Mouse (Mus musculus) hindlimb bud, embryonic 11.5 days (tissue): ENCODE measurements at regions not wholly inside any gene's neighbourhood (a gene's known extent, or its start where the extent isn't known, plus 50 kb on each side); places are given as distances from the start of the nearest gene placed in this dataset.

Source experiments
- DNase-seq: peaks from one replicate; pipeline ENCODE4 v3.0.0-alpha.2; 2012; ENCODE audit warnings: low read depth, low spot score; ENCODE audit errors: extremely low spot score

DNA sequence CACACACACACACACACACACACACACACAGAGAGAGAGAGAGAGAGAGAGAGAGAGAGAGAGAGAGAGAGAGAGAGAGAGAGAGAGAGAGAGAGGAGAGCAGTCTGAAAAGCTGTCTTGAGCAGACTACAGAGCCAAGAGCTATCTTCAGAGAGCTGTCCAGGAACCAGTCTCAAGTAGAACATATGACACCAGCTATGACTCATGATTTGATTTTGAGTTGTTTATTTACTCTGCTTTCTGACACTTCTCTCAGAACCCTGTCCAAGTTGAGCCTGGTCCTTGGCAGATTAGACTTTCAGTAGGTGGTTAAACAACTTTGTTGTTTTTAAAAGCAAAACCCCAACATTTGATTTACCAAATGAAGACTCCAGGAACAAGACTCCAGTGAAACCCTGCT lies 420.8 kb upstream of the Lcorl start:
- DNase-seq: no peak

- DNase-seq: no peak
These were observed 399.3 kb upstream of the Lcorl start for GRCm38 (mm10) chr5:46256730-46257129.

DNA sequence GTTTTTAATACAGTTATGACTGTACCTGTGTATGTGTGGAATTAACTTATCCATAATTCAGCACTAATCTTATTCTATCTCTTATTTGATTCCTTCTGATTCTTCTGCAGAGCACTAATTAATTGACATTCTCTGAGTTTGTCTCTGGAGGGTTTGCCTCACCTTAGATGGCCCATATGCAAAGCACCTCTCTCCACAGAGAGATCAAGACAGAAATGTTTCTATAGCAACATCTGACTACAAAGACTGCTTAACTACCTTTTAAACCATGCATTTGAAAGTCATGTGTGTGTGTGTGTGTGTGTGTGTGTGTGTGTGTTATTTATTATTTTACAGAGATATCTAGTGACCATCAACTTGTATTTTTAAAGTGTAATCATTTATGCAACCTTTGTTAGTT lies 396.5 kb upstream of the Lcorl start:
- DNase-seq: no peak

DNA sequence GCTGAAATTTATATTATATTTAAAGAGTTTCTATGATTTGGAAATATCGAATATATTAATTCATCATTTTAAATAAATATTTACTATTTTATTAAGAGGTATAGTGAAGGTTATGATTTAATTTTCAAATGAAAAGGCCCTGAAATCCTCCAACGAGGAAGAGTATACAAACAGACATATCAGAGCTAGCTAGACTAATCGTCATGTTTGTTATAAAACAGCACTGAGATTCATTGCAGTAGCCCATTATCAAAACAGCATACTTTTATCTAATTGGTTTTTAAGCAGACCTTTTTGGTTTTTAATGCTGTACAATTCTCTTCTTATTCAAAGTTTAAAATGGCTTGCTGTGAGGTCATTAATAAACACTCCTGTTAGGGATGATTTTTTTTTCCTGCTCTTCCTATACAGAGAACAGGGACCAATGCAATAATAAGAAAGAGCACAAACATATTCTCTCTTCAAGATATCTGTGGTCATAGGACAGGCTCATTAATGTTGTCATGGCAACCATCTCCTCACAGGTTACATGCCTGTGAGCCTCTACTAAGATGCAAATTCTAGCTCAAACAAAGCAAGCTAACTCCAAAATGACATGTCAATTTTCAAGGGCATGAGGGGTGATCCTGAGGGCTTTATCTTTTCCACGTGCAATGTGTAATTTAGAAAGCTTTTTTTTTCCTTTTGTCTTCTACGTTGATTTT lies 378.1 kb upstream of the Lcorl start:
- DNase-seq: no peak

GRCm38 (mm10) chr5:46232780-46233179 lies 375.4 kb upstream of the Lcorl start:
- no peak for DNase-seq

GRCm38 (mm10) chr5:46228667-46229066 lies 371.3 kb upstream of the Lcorl start:
- no peak for DNase-seq

DNA sequence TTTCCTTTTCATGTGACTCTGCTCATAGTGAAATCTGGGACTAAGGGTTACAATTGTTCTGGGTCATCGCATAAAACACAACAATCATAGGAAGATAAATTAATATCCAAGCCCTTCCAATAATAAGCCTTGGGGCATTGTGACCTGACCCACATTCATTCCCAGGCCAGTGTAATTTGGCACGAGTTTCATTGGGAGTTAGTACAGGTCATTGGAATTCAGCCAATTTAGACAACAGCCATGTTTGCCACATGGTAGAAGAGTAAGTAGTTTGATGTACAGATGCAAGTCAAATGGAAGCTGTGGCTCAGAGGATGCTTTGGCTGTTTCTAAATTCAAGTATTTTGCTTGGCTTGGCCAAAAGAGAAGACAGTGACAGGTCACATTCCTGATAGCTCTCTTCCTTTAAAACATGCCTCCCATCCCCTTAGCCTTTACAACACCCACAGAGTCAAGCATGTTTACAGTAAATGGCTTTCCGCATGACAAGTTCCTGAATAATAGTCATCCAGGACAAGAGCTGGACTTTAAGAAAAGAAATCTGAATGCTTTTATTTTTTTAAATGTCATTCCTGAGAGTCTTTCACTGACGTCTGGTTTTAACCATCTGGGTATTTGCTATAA lies 355.5 kb upstream of the Lcorl start:
- no peak for DNase-seq

GRCm38 (mm10) chr5:46209076-46209475 lies 351.7 kb upstream of the Lcorl start:
- DNase-seq: no peak

- no peak for DNase-seq
These were observed 346.3 kb upstream of the Lcorl start for GRCm38 (mm10) chr5:46203744-46204143.

GRCm38 (mm10) chr5:46202457-46202772 lies 345.0 kb upstream of the Lcorl start:
- DNase-seq: no peak

GRCm38 (mm10) chr5:46201639-46202456 lies 344.4 kb upstream of the Lcorl start:
- no peak for DNase-seq

DNA sequence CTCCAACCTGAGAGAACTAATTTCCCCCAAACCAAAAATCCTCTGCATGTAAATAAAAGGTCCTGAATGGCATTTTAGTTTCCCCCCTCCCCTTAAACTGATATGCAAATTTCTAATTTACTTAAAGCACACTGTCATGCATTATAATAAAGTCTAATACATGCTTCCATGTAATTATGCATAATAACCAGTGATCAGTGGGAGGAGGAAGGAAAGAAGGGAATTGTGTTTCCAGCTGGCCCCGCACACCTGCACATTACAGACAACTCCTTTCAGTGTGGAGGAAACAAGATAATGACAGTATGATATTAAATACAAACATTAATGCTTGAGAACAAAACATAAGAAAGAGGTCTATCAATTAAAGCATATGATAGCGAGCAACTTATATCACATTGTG lies 329.5 kb upstream of the Lcorl start:
- DNase-seq: no peak

DNA sequence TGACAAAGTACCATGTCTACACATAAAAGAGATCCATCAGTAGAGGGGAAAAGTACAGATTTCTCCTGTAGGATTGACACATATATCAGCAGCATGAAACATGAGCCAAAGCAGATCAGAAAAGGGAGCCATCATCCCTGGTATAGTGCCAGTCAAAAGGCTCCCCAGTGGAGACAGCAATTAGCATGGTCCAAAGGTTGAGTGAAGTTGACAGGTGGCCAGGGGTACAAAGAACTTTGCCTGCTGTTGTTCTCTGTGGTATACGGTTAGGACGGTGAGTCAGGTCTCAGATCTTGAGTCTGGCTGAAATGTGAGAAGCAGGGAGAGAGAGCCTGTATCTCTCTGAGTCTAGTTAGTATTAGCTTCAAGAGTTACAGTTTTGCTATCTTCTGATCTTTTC lies 324.7 kb upstream of the Lcorl start:
- DNase-seq: no peak

GRCm38 (mm10) chr5:46172315-46172714 lies 314.9 kb upstream of the Lcorl start:
- DNase-seq: no peak

DNA sequence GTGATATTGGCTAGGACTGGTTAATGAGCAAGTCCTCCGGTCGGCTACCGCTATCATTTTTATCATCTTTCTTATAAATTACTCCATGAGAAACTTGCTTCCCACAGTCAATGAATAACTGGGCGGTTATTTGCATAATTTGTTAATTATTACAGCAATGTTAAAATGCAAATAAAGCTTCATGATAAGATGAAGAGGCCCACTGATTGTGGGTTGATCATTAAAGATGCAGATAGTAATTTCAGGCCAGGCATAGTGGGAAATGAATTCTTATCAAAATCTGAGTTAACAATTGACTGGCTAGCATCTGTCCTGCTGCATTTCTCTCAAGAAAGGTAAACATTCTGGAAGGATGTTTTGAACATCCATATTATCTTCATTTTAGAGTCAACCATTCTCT lies 303.4 kb upstream of the Lcorl start:
- DNase-seq: no peak

GRCm38 (mm10) chr5:46151973-46152372 lies 294.6 kb upstream of the Lcorl start:
- no peak for DNase-seq

DNA sequence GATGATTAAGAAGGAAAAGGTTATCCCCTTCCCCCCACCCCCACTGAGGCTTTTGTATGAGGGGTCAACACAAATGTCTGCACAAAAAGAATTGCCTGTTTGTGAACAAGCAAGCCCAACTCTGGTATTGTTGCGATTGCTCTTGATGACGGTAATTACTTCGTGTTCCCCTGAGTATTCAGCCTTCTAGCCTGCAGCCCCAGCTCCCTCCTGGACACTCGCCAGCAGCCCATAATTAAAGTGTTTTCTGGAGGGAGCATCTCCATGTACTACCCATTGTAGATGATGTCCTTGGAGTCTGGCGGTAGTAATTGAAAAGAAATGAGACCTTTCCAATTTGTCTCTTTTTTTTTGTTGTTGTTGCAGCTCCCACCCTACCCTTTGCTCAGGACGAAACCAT lies 293.4 kb upstream of the Lcorl start:
- DNase-seq: no peak

- no peak for DNase-seq
These were observed 292.6 kb upstream of the Lcorl start for GRCm38 (mm10) chr5:46149851-46150615.

DNA sequence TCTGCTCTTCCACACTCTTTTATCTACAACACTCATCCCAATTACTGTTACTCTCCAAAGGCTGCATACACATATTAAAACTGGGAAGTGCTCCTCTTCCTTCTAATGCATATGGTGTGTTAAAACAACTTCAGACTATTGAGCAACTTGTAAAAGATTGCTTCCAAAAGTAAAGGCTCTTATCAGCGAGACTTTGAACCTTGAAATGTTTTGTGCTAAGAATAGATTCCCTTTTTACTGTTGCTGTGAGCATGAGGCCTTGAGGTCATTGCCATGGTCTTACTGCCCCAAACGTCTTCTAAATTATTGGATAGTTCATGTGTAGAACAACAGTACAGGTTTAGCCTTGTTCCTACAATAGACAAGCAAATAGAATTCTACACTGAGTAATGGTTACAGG lies 281.6 kb upstream of the Lcorl start:
- DNase-seq: no peak

GRCm38 (mm10) chr5:46137695-46138094 lies 280.3 kb upstream of the Lcorl start:
- no peak for DNase-seq

DNA sequence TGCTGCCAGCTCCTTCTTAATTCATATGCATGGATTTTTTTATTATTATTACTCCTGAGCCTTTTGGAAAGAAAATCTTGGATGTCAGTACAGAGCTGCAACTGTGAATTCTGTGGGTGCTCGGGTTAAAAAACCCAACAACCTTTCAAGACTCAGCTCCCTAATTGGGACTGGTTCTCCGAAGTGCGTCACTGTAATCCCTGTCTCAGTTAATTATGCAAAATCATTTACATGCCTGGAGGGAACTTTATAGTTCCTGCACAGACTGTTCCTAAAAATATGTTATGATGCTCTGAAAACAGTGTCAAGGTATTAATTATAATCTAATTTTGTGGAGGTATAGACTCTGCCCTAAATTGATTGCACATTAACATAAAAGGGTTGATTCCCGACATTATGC lies 250.6 kb upstream of the Lcorl start:
- DNase-seq: no peak

DNA sequence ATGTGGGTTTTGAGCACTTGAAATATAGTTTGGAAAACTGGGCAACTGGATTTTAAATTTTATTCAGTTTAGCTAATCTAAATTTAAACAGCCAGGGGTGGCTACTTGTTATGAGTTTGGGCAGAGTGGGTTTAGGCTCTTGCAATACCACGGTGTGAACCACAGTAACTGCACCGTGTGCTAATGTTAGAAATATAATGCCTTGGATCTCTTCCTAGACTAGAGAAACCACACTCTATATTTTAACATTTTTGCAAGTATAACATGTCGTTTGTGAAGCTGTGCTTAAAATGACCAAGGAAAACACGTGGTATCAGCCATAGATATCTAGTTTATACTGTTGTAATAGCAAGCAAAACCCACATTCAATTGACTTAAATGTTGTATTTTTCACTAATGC lies 245.9 kb upstream of the Lcorl start:
- no peak for DNase-seq
